Mouse (Mus musculus): ENCODE results near the gene Vps53.
A peak's percentile ranks its signal among the peaks of the same experiment; 100 is the strongest.
"Not testable (repeated sequence)": the region's sequence is repeated elsewhere in the genome, so short reads cannot be mapped to it uniquely, and the experiment has no call there.

Vps53 gene

GRCm38 (mm10) chr11:76179495-76180145 is at the start of gene Vps53, which contains the start of gene Fam57a:
Vps53 (minus strand) TSS chr11:76179647.
Fam57a (plus strand) TSS chr11:76179671.
- peak; percentile 93 for DNase-seq

GRCm38 (mm10) chr11:76225051-76225450 is 45.6 kb upstream of the Vps53 start:
- DNase-seq = no peak

GRCm38 (mm10) chr11:76224631-76225030 is 45.2 kb upstream of the Vps53 start:
- DNase-seq = no peak

- peak; percentile 99 for DNase-seq
Measured at GRCm38 (mm10) chr11:76217390-76217800, 37.9 kb upstream of the Vps53 start, which contains the start of the genes Dbil5 and Gemin4. Dbil5 (plus strand) TSS chr11:76217608. Gemin4 (minus strand) TSS chr11:76217664.

GRCm38 (mm10) chr11:76216681-76217389 is 37.4 kb upstream of the Vps53 start:
- peak; percentile 65 for DNase-seq

GRCm38 (mm10) chr11:76216049-76216540 is 36.6 kb upstream of the Vps53 start:
- no peak for DNase-seq

- DNase-seq = no peak
Measured at GRCm38 (mm10) chr11:76215011-76215410, 35.6 kb upstream of the Vps53 start.

- no peak for DNase-seq
Measured at GRCm38 (mm10) chr11:76213841-76214240, 34.4 kb upstream of the Vps53 start.

- DNase-seq = not testable (repeated sequence)
Measured at GRCm38 (mm10) chr11:76211595-76211994, 32.1 kb upstream of the Vps53 start.

- no peak for DNase-seq
Measured at GRCm38 (mm10) chr11:76210228-76210985, 31.0 kb upstream of the Vps53 start.

GRCm38 (mm10) chr11:76206793-76207192 is 27.3 kb upstream of the Vps53 start:
- no peak for DNase-seq

- DNase-seq = peak; percentile 92
Measured at GRCm38 (mm10) chr11:76201761-76202674, 22.6 kb upstream of the Vps53 start.

- no peak for DNase-seq
Measured at GRCm38 (mm10) chr11:76196977-76197469, 17.6 kb upstream of the Vps53 start.

- DNase-seq = no peak
Measured at GRCm38 (mm10) chr11:76196275-76196976, 17.0 kb upstream of the Vps53 start.

- no peak for DNase-seq
Measured at GRCm38 (mm10) chr11:76186908-76187307, 7.5 kb upstream of the Vps53 start.

- DNase-seq = no peak
Measured at GRCm38 (mm10) chr11:76183745-76184144, 4.3 kb upstream of the Vps53 start.

- DNase-seq = no peak
Measured at GRCm38 (mm10) chr11:76180146-76180540, 696 bp upstream of the Vps53 start.

GRCm38 (mm10) chr11:76178726-76179494 is 537 bp downstream of the Vps53 start:
- peak; percentile 61 for DNase-seq

GRCm38 (mm10) chr11:76170207-76170606 is 9.2 kb downstream of the Vps53 start:
- DNase-seq = no peak

- DNase-seq = peak; percentile 81
Measured at GRCm38 (mm10) chr11:76168976-76169375, 10.5 kb downstream of the Vps53 start.
